Mouse (Mus musculus) T-helper 2 cell (primary cell): ENCODE results near the gene Cln6.

Experiments used
- in situ Hi-C: fragments of 300-600 bp; cut with MboI, MseI; formaldehyde crosslinking; loops from one replicate; pipeline ENCODE4 v1.15.1; 2025; ENCODE audit warnings: high pct_unique_total_duplicates

Cln6 gene

DNA sequence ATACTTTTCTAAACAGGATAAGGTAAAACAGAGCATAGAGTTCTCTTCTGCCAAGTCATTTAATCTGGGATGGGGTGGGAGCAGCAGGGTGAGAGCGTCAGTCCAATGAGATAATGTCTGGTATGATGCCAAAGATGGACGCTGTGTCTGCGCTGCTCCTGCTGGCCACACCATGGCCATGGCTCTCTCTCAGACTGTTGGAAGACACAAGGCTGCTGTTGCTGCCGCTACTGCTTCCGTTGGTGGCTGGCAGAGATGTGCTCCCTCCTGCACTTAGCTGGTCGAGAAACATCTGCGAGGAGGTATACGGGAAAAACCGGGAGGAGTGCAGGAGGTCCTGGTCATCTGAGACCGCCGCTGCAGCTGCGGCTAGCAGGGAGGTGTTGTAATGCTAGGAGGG, 43.3 kb downstream of the Cln6 start:
- in situ Hi-C loops = no loop called here

DNA sequence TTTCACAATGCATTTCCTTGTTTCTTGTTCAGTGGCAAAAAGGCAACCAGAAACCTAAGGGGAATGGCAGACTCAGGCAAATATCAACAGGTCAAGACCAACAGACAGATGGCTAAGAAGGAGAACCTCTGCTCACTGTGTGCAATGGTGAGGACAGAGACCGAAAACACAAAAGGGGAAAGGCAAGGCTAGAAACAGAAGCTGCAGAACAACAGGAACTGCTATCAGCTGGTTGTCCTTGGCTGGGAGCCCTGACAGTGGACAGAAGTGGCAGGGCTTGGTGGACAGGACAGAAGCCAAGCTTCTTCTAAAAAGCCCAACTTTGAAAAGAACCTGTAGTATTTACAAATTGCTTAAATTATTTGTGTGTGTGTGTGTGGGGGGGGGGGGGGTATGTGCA, 55.9 kb downstream of the Cln6 start:
- in situ Hi-C loops = no loop called here
